ENCODE assay signal across 14 mouse cellular contexts in genomic region chr14:77034175-77034915, GRCm38 (mm10). TPM values are rescaled to one million over a fixed set of nuclear protein-coding genes. Genes with fewer than 3 reads are reported as not detected.
DNase-seq lines count a peak whose midpoint lies in the region; ATAC-seq lines count a peak whose summit lies in the region.
"Had no signal": no experiment of that assay in that cellular context is flagged by ENCODE, and none has a peak within 500 bp of the region (broad histone marks: within the 10 kb centered on the region; RNA-seq: fewer than 3 reads in every experiment).

No protein-coding gene starts in this region.

- 0 out of 2 replicates have a peak overlapping the region, but pooled peaks have one; percentile 20 for H3K27ac ChIP-seq in lung, embryonic 16.5 days (ENCODE audit: low read length)
- peak overlapping the region; percentile 48 for H3K27ac ChIP-seq in liver, embryonic 15.5 days (replicated peaks)
- H3K27ac ChIP-seq: forebrain, embryonic 12.5 days; hindbrain, embryonic 15.5 days; midbrain, embryonic 12.5 days had no signal

- no peak for ATAC-seq in lung, embryonic 16.5 days (ENCODE audit: low read depth)
- peak; percentile 47 for ATAC-seq in liver, embryonic 15.5 days (ENCODE audit: insufficient read depth)

- H3K9ac ChIP-seq in lung, embryonic 16.5 days (ENCODE audit: low read length): no peak overlapping the region
- H3K9ac ChIP-seq in liver, embryonic 15.5 days: no peak overlapping the region
- H3K9ac ChIP-seq: forebrain, embryonic 12.5 days; hindbrain, embryonic 15.5 days; midbrain, embryonic 12.5 days had no signal

- DNase-seq in adrenal gland, postnatal 14 days: peak; percentile 14
- DNase-seq in adrenal gland, postnatal 25 days: no peak
- no peak for DNase-seq in lung, postnatal 10 days
- peak; percentile 39 for DNase-seq in splenic B cell, adult 2 months (ENCODE audit: low read depth, low spot score)
- DNase-seq in left cerebral cortex, adult 11 months (ENCODE audit: low spot score): no peak
- DNase-seq in layer of hippocampus, postnatal 25 days (ENCODE audit: extremely low spot score in 1 of 2, low spot score in 1 of 2): no peak
- DNase-seq: kidney, postnatal 14 days; spleen, adult 18-20 months; thymus, postnatal 36 days had no signal

- 58% methylated on average over 7 of the region's 7 CpGs for WGBS in lung, embryonic 16.5 days
- WGBS in liver, embryonic 15.5 days (ENCODE audit: insufficient replicate concordance): 52% methylated on average over 7 of the region's 7 CpGs

- no peaks in the 10 kb centered on the region for H3K27me3 ChIP-seq in lung, embryonic 16.5 days (ENCODE audit: control insufficient read depth, insufficient read depth, low read depth, low read length)
- peaks cover 6% of the 10 kb centered on the region; the same call in 1 of the 2 replicates for H3K27me3 ChIP-seq in liver, embryonic 15.5 days
- no peaks in the 10 kb centered on the region for H3K27me3 ChIP-seq in splenic B cell, adult 2 months (ENCODE audit: control insufficient read depth, insufficient read depth, low read length, poor library complexity, severe bottlenecking)

- no peaks in the 10 kb centered on the region for H3K9me3 ChIP-seq in lung, embryonic 16.5 days (ENCODE audit: control insufficient read depth, low read length)
- no peaks in the 10 kb centered on the region for H3K9me3 ChIP-seq in liver, embryonic 15.5 days (replicated peaks)
- H3K9me3 ChIP-seq: forebrain, embryonic 12.5 days; hindbrain, embryonic 15.5 days; midbrain, embryonic 12.5 days had no signal

- peaks cover 17% of the 10 kb centered on the region for H3K4me1 ChIP-seq in lung, embryonic 16.5 days (replicated peaks; ENCODE audit: control insufficient read depth, insufficient read depth, low read length)
- H3K4me1 ChIP-seq in liver, embryonic 15.5 days (replicated peaks): peaks cover 27% of the 10 kb centered on the region; the same call in 1 of the 2 replicates
- H3K4me1 ChIP-seq: forebrain, embryonic 12.5 days had no signal

- no peak overlapping the region for H3K4me3 ChIP-seq in lung, embryonic 16.5 days (ENCODE audit: low read length)
- H3K4me3 ChIP-seq in liver, embryonic 15.5 days (replicated peaks): no peak overlapping the region
- H3K4me3 ChIP-seq: forebrain, embryonic 12.5 days; hindbrain, embryonic 15.5 days; midbrain, embryonic 12.5 days had no signal

- H3K4me2 ChIP-seq in lung, embryonic 16.5 days (ENCODE audit: low read depth, low read length): no peak overlapping the region
- H3K4me2 ChIP-seq in liver, embryonic 15.5 days: peak overlapping the region; percentile 23; the same call in 1 of the 2 replicates
- H3K4me2 ChIP-seq: forebrain, embryonic 12.5 days; hindbrain, embryonic 15.5 days; midbrain, embryonic 12.5 days had no signal

- 0 out of 2 replicates have a peak, but pooled peaks cover 2% of the 10 kb centered on the region for H3K36me3 ChIP-seq in lung, embryonic 16.5 days (ENCODE audit: control insufficient read depth, insufficient read depth, low read length)
- H3K36me3 ChIP-seq in liver, embryonic 15.5 days (replicated peaks): peaks cover 4% of the 10 kb centered on the region; the same call in 1 of the 2 replicates
- H3K36me3 ChIP-seq in splenic B cell, adult 2 months (ENCODE audit: control insufficient read depth, insufficient read depth, low read length, poor library complexity, severe bottlenecking): no peaks in the 10 kb centered on the region
- H3K36me3 ChIP-seq: forebrain, embryonic 12.5 days; hindbrain, embryonic 15.5 days; midbrain, embryonic 12.5 days had no signal

RNA-seq across cellular contexts. Expression of gene Ccdc122, which starts 2.2 kb away (rescaled TPM):
- total RNA-seq in adrenal gland, postnatal 14 days (2021): 4.1 and 4.9 TPM in 2 replicates
- 7.5 and 9.8 TPM in 2 replicates for total RNA-seq in adrenal gland, postnatal 25 days (2021)
- polyA plus RNA-seq in lung, embryonic 16.5 days (2015; fragmentation: Nextera tagmentation; extraction: Ambion mirVana): 4.2 and 5.9 TPM in 2 replicates
- polyA plus RNA-seq in liver, embryonic 15.5 days (2015; fragmentation: Nextera tagmentation; extraction: Ambion mirVana): 1.3 and 1.4 TPM in 2 replicates
- total RNA-seq in layer of hippocampus, postnatal 25 days (2021): 1 to 10 TPM; 1.0 to 1.3 TPM

RNA-seq across cellular contexts. Expression of gene Lacc1, which starts 2.4 kb away (rescaled TPM):
- 7.3 and 7.8 TPM in 2 replicates for total RNA-seq in adrenal gland, postnatal 14 days (2021)
- total RNA-seq in adrenal gland, postnatal 25 days (2021): 9.2 and 11.6 TPM in 2 replicates
- 13.5 and 13.9 TPM in 2 replicates for polyA plus RNA-seq in lung, embryonic 16.5 days (2015; fragmentation: Nextera tagmentation; extraction: Ambion mirVana)
- polyA plus RNA-seq in liver, embryonic 15.5 days (2015; fragmentation: Nextera tagmentation; extraction: Ambion mirVana): 3.3 and 4.5 TPM in 2 replicates
- total RNA-seq in layer of hippocampus, postnatal 25 days (2021): 1 to 10 TPM; 3.0 to 4.9 TPM

Comparison
In these comparisons a context has a peak if more than half of its experiments do, and no peak if none do; other contexts are left out.
1. DNase-seq: peak in adrenal gland, postnatal 14 days (single experiment) and splenic B cell, adult 2 months (single experiment); none in adrenal gland, postnatal 25 days (single experiment), lung, postnatal 10 days (single experiment), left cerebral cortex, adult 11 months (single experiment) and layer of hippocampus, postnatal 25 days (0 of 2).